36 mouse cellular contexts compared by ENCODE assay signal in the genomic region with DNA sequence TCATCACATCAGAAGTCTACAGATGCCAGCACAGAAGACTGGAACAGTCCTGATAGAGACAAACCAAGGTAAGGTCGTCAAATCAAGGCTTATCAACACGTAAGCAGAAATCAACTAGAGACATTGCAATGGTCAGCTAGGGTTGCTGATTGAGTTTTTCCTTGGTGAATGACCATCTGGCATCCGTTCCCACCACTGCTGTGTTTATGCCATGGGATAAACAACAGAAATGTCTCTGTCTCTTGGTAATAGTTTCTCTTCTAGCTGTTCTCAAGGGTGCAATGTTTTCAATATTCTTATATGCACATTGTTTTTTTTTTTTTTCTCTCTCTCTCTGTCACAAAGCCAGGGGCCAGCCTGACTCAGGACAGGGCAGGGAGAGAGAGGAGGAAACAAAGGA.
"Had no signal": no experiment of that assay in that cellular context is flagged by ENCODE, and none has a peak within 500 bp of the region (broad histone marks: within the 10 kb centered on the region; RNA-seq: fewer than 3 reads in every experiment).

No protein-coding gene starts in this region.

- H3K4me2 ChIP-seq: heart, embryonic 11.5 days; heart, embryonic 12.5 days; heart, embryonic 13.5 days; heart, embryonic 15.5 days; hindbrain, embryonic 12.5 days; hindbrain, embryonic 13.5 days; hindbrain, embryonic 14.5 days; hindbrain, embryonic 15.5 days; intestine, embryonic 15.5 days; kidney, embryonic 15.5 days had no signal

- H3K4me1 ChIP-seq: heart, embryonic 13.5 days; heart, embryonic 15.5 days; intestine, embryonic 15.5 days had no signal

- H3K4me3 ChIP-seq: heart, adult 2 months; heart, embryonic 10.5 days; heart, embryonic 12.5 days; heart, embryonic 13.5 days; heart, embryonic 15.5 days; hindbrain, embryonic 10.5 days; hindbrain, embryonic 12.5 days; hindbrain, embryonic 13.5 days; hindbrain, embryonic 15.5 days; intestine, embryonic 15.5 days; kidney, embryonic 15.5 days; layer of hippocampus, adult 2 months had no signal

- H3K9ac ChIP-seq: heart, embryonic 12.5 days; heart, embryonic 13.5 days; heart, embryonic 15.5 days; hindbrain, embryonic 12.5 days; hindbrain, embryonic 13.5 days; hindbrain, embryonic 14.5 days; hindbrain, embryonic 15.5 days; intestine, embryonic 15.5 days; kidney, embryonic 15.5 days had no signal

- DNase-seq: heart, adult 18-20 months; heart, adult 2 months; heart, postnatal 10 days; heart, postnatal 14 days; heart, postnatal 36 days; heart, postnatal 4 days; kidney, adult 11 months; kidney, adult 18-20 months; kidney, adult 2 months; kidney, adult 8-10 months; kidney, adult 9 months; kidney, postnatal 10 days; kidney, postnatal 14 days; kidney, postnatal 25 days; kidney, postnatal 36 days; kidney, postnatal 4 days; layer of hippocampus, adult 9-11 months had no signal

- ATAC-seq: hindbrain, embryonic 16.5 days; hindbrain, postnatal 0 days; inflammation-experienced regulatory T-cells, adult 6 months; intestine, embryonic 15.5 days; intestine, embryonic 16.5 days; intestine, postnatal 0 days had no signal

- H3K27ac ChIP-seq: heart, adult 2 months; heart, embryonic 10.5 days; heart, embryonic 13.5 days; heart, embryonic 15.5 days; hindbrain, embryonic 10.5 days; hindbrain, embryonic 12.5 days; hindbrain, embryonic 13.5 days; hindbrain, embryonic 14.5 days; hindbrain, embryonic 15.5 days; hindbrain, postnatal 0 days; intestine, embryonic 15.5 days; kidney, embryonic 15.5 days; kidney, postnatal 0 days; layer of hippocampus, adult 2 months had no signal

- H3K9me3 ChIP-seq: heart, embryonic 10.5 days; heart, embryonic 12.5 days; heart, embryonic 13.5 days; heart, embryonic 15.5 days; hindbrain, embryonic 10.5 days; hindbrain, embryonic 12.5 days; hindbrain, embryonic 13.5 days; hindbrain, embryonic 15.5 days; intestine, embryonic 15.5 days; kidney, embryonic 15.5 days had no signal

- H3K36me3 ChIP-seq: heart, embryonic 10.5 days; heart, embryonic 12.5 days; heart, embryonic 13.5 days; heart, embryonic 15.5 days; hindbrain, embryonic 10.5 days; hindbrain, embryonic 12.5 days; hindbrain, embryonic 13.5 days; hindbrain, embryonic 15.5 days; intestine, embryonic 15.5 days; kidney, embryonic 15.5 days had no signal

- H3K27me3 ChIP-seq: heart, embryonic 12.5 days; heart, embryonic 13.5 days; heart, embryonic 15.5 days; hindbrain, embryonic 12.5 days; hindbrain, embryonic 13.5 days; hindbrain, embryonic 15.5 days; intestine, embryonic 15.5 days; kidney, embryonic 15.5 days had no signal
